Mouse (Mus musculus): ENCODE measurements around the gene Wwtr1.

The Wwtr1 gene

DNA sequence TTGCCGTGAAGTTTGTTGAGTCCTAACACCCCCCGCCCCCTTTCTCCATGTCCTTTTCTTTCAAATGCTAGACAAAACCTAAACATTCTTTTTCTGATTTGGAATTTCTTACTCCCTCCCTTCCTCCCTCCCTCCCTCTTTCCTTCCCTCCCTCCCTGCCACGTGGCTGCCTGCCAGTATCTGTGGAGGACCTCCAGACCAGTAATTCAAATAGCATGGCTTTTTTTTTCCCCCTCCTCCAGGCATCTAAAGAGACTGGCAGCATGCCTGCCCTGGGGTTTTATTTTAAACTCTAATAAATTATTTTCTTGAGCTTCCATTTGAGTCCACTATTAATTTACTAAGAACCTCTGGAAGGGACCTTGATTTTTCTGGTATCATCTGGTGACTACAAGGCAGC, 130.0 kb downstream of the Wwtr1 start:
- DNase-seq (ENCODE audit: low spot score) = no peak

DNA sequence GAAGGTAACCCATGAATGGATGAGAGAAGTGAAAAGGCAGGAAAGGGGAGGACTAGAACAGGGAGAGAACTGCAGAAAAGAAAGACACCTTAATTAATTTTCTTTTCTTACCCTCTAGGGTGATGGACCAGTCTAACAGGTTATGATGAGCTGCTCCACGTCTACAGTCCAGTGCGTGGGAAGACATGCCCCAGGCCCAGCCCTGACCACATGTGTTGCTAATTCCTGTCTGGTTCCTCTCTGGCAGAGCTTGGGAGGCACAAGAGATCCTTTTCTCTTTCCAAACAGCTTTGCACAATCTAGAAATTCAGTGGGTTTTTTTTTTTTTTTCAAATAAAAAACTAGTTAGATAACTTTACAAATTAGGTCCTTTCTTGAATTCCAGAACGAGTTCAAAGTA, 134.8 kb downstream of the Wwtr1 start:
- DNase-seq (ENCODE audit: low spot score) = no peak

DNA sequence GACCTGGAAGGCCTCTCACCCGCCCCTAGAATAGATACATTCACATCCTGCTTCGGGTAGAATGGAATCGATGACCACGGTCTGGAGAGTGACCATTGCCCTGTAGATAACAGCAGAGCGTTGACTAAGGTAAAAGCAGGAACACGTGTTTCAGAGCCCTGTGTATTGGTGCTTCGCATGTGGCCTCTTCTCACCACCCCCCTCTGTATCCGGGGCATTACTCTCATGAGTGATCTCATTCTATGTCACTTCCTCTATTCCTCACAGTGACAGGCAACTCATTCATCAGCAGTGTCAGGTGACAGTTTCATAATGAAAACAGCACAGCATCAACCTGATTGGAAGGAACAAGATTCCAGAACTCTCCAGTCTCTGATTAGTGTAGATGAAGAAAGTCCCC, 140.3 kb downstream of the Wwtr1 start:
- peak; percentile 38 for DNase-seq (ENCODE audit: low spot score)

DNA sequence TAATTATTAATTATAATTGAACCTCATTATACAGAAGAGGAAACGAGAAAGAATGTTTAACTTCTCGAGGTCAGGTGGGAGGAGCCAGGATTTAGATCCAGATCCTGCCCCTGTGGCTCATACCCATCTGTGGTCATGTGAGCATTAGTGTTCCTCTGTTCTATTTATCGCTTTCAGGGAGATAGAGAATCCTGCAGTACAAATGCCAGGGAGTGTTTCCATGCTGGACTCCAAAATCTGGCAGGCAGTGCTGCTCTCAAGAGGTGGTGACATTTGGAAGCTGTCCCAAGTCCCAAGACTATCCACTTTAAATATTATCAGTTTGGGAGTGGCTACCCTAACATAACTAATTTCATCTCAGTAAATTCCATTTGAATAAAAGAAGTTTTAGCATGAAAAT, 144.0 kb downstream of the Wwtr1 start:
- no peak for DNase-seq (ENCODE audit: low spot score)

DNA sequence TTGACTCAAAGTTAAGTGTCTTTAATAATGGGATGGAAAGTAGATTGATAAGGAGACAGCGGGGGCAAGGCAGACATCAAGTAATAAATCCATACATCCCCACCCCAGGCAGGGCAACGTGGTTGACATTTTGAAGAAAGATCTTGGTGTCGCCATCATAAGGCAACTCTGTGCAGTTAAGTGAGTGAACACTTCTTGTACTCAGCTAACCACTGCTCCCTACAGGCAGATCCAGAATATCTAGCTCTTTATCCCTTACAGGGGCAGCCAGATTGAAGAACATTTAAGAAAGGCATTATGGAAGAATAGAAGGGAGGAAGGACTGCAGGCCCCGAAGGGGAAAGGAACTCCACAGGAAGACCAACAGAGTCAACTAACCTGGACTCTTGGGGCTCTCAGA, 146.2 kb downstream of the Wwtr1 start:
- no peak for DNase-seq (ENCODE audit: low spot score)

DNA sequence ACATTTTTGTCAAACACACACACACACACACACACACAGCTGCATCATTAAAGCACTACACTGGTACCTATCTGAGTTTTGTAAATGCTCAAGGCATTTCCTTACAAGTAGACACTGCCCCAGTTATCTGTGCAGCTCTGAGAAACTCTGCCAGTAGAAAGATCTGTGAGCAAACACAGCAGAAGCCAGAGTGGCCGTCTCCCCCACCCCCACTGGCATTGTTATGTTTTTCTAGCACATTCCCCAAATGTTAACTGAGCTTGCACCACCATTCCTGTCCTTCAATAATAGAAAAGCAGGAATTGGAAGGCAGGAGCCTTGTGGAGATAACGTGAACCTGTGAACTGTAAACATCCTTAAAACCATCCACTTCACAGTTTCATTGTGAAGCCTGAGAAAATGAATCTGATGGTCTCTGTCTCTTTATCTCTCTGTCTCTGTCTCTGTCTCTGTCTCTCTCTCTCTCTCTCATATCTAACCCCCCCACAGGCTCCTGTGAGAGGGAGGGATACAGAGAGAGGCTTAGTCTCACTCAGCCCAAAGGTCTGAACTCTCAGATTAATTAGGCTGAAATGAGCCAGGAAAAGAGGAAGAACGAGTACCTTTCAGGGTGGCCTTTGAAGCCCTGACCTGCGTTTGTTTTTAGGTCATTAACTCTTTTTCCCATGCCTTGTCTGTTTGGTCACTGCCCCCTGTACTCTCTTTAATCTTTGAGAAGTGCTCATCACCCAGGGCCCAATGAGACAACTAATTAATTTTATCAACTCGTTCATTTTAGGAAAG, 146.8 kb downstream of the Wwtr1 start:
- DNase-seq (ENCODE audit: low spot score) = peak; percentile 25

DNA sequence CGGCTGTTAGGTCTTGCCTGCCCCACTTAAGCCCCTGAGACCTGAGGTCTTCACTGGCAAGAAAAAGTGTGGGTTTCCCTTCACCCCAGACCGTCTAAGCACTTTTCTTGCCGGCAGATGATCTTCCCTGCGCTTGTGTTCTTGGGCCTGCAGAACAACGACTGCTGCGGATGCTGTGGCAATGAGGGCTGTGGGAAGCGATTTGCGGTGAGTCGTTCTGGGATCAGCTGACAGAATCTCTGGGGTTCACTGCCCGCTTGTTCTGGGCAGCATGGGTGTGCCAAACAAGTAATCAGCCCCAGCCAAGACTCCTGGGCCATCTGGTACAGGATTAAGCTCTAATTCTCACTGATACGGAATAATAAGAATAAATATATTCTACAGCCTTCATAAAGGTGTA, 149.4 kb downstream of the Wwtr1 start:
- no peak for DNase-seq (ENCODE audit: low spot score)

DNA sequence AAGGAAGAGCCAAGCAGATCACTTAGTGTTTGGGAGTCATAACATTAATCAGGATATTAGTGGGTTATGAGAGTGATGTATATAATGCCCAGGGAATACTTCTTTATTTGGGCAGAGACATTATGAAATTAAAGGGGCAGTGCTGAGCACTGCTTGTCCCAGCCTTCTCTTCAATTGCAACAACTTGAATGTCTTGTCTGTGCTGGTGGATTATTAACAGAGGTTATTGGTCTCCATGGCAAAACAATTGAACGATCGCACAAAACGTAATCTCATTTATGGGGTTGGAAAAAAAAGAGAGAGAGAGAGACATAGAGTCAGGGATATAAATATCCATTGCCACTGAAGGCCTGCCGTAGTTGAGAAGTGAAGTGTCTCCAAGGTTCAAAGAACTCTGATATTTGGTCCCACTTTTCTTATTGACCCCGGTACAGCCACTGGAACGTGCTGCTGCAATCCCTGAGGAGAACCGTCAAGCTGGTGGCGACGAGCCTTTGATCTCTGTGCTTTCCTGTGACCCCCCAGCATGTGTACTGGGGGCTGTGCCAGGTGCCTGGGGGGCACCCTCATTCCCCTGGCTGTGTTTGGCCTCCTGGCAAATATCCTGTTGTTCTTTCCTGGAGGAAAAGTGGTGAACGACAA, 150.5 kb downstream of the Wwtr1 start, which contains the start of gene Tm4sf4:
TSS of gene Tm4sf4 (plus strand) at position 226 of the 642 bp plus-strand sequence.
- no peak for DNase-seq (ENCODE audit: low spot score)

DNA sequence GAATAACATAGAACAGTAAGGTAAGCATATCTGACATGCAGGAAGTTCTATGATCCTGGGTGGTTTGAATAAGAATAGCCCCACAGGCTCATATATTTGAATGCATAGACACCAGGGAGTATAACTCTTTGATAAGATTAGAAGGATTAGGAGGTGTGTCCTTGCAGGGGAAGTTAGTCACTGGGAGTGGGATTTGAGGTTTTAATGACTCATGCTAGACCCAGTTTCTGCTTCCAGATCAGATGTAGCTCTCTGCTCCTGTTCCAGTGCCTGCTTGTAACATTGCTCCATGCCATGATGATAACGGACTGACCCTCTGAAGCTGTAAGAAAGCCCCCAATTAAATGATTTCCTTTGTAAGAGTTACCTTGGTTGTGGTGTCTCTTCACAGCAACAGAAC, 155.1 kb downstream of the Wwtr1 start:
- no peak for DNase-seq (ENCODE audit: low spot score)

DNA sequence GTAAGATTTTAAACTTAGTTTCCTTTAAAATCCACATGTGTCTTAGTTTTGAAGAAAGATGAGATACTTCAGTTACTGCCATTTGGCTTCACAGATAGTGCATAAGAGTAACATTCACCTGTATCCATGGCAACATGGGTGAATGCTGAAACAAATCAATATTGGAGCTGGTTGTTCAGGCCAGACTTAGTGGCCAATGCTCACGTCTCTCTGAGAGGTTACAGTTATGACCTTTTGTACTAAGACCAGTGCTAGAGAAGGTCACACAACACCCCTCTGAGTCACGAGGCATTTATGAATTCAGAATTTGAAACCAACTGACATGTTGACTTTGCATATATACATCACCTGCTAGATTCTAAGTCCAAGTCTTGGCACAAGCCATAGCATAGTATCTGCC, 155.5 kb downstream of the Wwtr1 start:
- DNase-seq (ENCODE audit: low spot score) = no peak

DNA sequence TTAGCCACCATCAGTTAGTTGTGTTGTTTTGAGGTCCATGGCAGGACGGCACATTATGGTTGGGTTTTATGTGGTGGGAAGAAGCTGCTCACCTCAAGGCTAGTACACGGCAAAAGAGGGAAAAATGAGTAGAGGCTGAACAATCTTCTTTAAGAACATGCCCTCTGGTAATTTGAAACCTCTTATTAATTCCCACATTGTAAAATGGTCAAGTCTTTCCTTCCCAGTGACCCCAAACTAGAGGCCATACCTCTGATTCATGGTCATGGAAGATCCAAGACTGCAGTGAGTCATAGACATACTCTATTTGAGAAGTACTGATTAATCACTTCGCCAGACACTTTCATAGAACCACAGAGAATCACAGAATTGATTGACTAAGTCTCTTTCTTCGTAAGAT, 164.2 kb downstream of the Wwtr1 start:
- no peak for DNase-seq (ENCODE audit: low spot score)

Measured in yolk sac, embryonic 10.5 days (tissue).